Mouse (Mus musculus): Measurements from ENCODE around the gene Dazap1. TPM values are rescaled to one million over a fixed set of nuclear protein-coding genes. Genes with fewer than 3 reads are reported as not detected.

The Dazap1 gene
- total and polyA plus RNA-seq, 3 experiments = 159 to 236 TPM; not detected in 1

Other genes starting within 250 kb of the Dazap1 start
- gene Arhgap45, start 244.8 kb upstream of the Dazap1 start, total RNA-seq (2012; rRNA removed) = 25.2 and 26.2 TPM in 2 replicates
- 10 to 100 TPM in 1 of 2 experiments, not detected in 1; 53.6 TPM for gene Arhgap45, start 244.8 kb upstream of the Dazap1 start, polyA plus RNA-seq (2012; ENCODE audit: insufficient read depth in 1 of 2, insufficient read length in 2 of 2, low read depth in 1 of 2, low replicate concordance in 2 of 2, missing spikeins in 1 of 2)
- gene Polr2e, start 221.7 kb upstream of the Dazap1 start, total RNA-seq (2012; rRNA removed) = 156 and 169 TPM in 2 replicates
- 100 to 1,000 TPM; 258 to 279 TPM for gene Polr2e, start 221.7 kb upstream of the Dazap1 start, polyA plus RNA-seq (2012; ENCODE audit: insufficient read depth in 1 of 2, insufficient read length in 2 of 2, low read depth in 1 of 2, low replicate concordance in 2 of 2, missing spikeins in 1 of 2)
- 422 and 508 TPM in 2 replicates for gene Gpx4, start 214.3 kb upstream of the Dazap1 start, total RNA-seq (2012; rRNA removed)
- gene Gpx4, start 214.3 kb upstream of the Dazap1 start, polyA plus RNA-seq (2012; ENCODE audit: insufficient read depth in 1 of 2, insufficient read length in 2 of 2, low read depth in 1 of 2, low replicate concordance in 2 of 2, missing spikeins in 1 of 2) = 100 to 1,000 TPM in 1 of 2 experiments, not detected in 1; 536 TPM
- 14.6 and 15.8 TPM in 2 replicates for gene Sbno2, start 155.9 kb upstream of the Dazap1 start, total RNA-seq (2012; rRNA removed)
- gene Sbno2, start 155.9 kb upstream of the Dazap1 start, polyA plus RNA-seq (2012; ENCODE audit: insufficient read depth in 1 of 2, insufficient read length in 2 of 2, low read depth in 1 of 2, low replicate concordance in 2 of 2, missing spikeins in 1 of 2) = 10 to 100 TPM in 1 of 2 experiments, not detected in 1; 29.0 TPM
- 77.8 and 108 TPM in 2 replicates for gene Stk11, start 145.7 kb upstream of the Dazap1 start, total RNA-seq (2012; rRNA removed)
- 100 to 1,000 TPM in 1 of 2 experiments, not detected in 1; 188 TPM for gene Stk11, start 145.7 kb upstream of the Dazap1 start, polyA plus RNA-seq (2012; ENCODE audit: insufficient read depth in 1 of 2, insufficient read length in 2 of 2, low read depth in 1 of 2, low replicate concordance in 2 of 2, missing spikeins in 1 of 2)
- gene Atp5d, start 122.9 kb upstream of the Dazap1 start, total RNA-seq (2012; rRNA removed) = 308 and 324 TPM in 2 replicates
- gene Atp5d, start 122.9 kb upstream of the Dazap1 start, polyA plus RNA-seq (2012; ENCODE audit: insufficient read depth in 1 of 2, insufficient read length in 2 of 2, low read depth in 1 of 2, low replicate concordance in 2 of 2, missing spikeins in 1 of 2) = 100 to 1,000 TPM; 300 to 657 TPM
- 4.8 and 6.8 TPM in 2 replicates for gene Cbarp, start 120.7 kb upstream of the Dazap1 start, total RNA-seq (2012; rRNA removed)
- 10 to 100 TPM in 1 of 2 experiments, not detected in 1; 19.3 TPM for gene Cbarp, start 120.7 kb upstream of the Dazap1 start, polyA plus RNA-seq (2012; ENCODE audit: insufficient read depth in 1 of 2, insufficient read length in 2 of 2, low read depth in 1 of 2, low replicate concordance in 2 of 2, missing spikeins in 1 of 2)
- gene Midn, start 113.2 kb upstream of the Dazap1 start, total RNA-seq (2012; rRNA removed) = 8.1 and 8.3 TPM in 2 replicates
- gene Midn, start 113.2 kb upstream of the Dazap1 start, polyA plus RNA-seq (2012; ENCODE audit: insufficient read depth in 1 of 2, insufficient read length in 2 of 2, low read depth in 1 of 2, low replicate concordance in 2 of 2, missing spikeins in 1 of 2) = 10 to 100 TPM in 1 of 2 experiments, not detected in 1; 26.7 TPM
- 21.2 and 27.2 TPM in 2 replicates for gene Cirbp, start 95.5 kb upstream of the Dazap1 start, total RNA-seq (2012; rRNA removed)
- gene Cirbp, start 95.5 kb upstream of the Dazap1 start, polyA plus RNA-seq (2012; ENCODE audit: insufficient read depth in 1 of 2, insufficient read length in 2 of 2, low read depth in 1 of 2, low replicate concordance in 2 of 2, missing spikeins in 1 of 2) = 10 to 100 TPM in 1 of 2 experiments, not detected in 1; 56.6 TPM
- 16.9 and 17.7 TPM in 2 replicates for gene 1600002K03Rik, start 88.5 kb upstream of the Dazap1 start, total RNA-seq (2012; rRNA removed)
- gene 1600002K03Rik, start 88.5 kb upstream of the Dazap1 start, polyA plus RNA-seq (2012; ENCODE audit: insufficient read depth in 1 of 2, insufficient read length in 2 of 2, low read depth in 1 of 2, low replicate concordance in 2 of 2, missing spikeins in 1 of 2) = 10 to 100 TPM in 1 of 2 experiments, not detected in 1; 11.4 TPM
- gene Efna2, start 82.0 kb upstream of the Dazap1 start, total RNA-seq (2012; rRNA removed) = 0.12 TPM in 1 of 2 replicates, not detected in the other
- gene Efna2, start 82.0 kb upstream of the Dazap1 start, polyA plus RNA-seq (2012; ENCODE audit: insufficient read depth in 1 of 2, insufficient read length in 2 of 2, low read depth in 1 of 2, low replicate concordance in 2 of 2, missing spikeins in 1 of 2) = 1 to 10 TPM in 1 of 2 experiments, not detected in 1; 2.8 TPM
- 34.8 and 35.3 TPM in 2 replicates for gene Mum1, start 35.1 kb upstream of the Dazap1 start, total RNA-seq (2012; rRNA removed)
- gene Mum1, start 35.1 kb upstream of the Dazap1 start, polyA plus RNA-seq (2012; ENCODE audit: insufficient read depth in 1 of 2, insufficient read length in 2 of 2, low read depth in 1 of 2, low replicate concordance in 2 of 2, missing spikeins in 1 of 2) = 10 to 100 TPM; 34.0 to 55.2 TPM
- gene Ndufs7, start 12.4 kb upstream of the Dazap1 start, total RNA-seq (2012; rRNA removed) = 341 and 377 TPM in 2 replicates
- gene Ndufs7, start 12.4 kb upstream of the Dazap1 start, polyA plus RNA-seq (2012; ENCODE audit: insufficient read depth in 1 of 2, insufficient read length in 2 of 2, low read depth in 1 of 2, low replicate concordance in 2 of 2, missing spikeins in 1 of 2) = 100 to 1,000 TPM in 1 of 2 experiments, not detected in 1; 458 TPM
- gene Gamt, start 474 bp upstream of the Dazap1 start, total RNA-seq (2012; rRNA removed) = 4.1 and 6.0 TPM in 2 replicates
- 1 to 10 TPM in 1 of 2 experiments, not detected in 1; 8.4 TPM for gene Gamt, start 474 bp upstream of the Dazap1 start, polyA plus RNA-seq (2012; ENCODE audit: insufficient read depth in 1 of 2, insufficient read length in 2 of 2, low read depth in 1 of 2, low replicate concordance in 2 of 2, missing spikeins in 1 of 2)
- gene Rps15, start 31.0 kb downstream of the Dazap1 start, total RNA-seq (2012; rRNA removed) = 3,963 and 4,320 TPM in 2 replicates
- gene Rps15, start 31.0 kb downstream of the Dazap1 start, polyA plus RNA-seq (2012; ENCODE audit: insufficient read depth in 1 of 2, insufficient read length in 2 of 2, low read depth in 1 of 2, low replicate concordance in 2 of 2, missing spikeins in 1 of 2) = 1,000 to 10,000 TPM; 1,331 to 3,905 TPM
- 0.39 and 0.58 TPM in 2 replicates for gene Apc2, start 34.5 kb downstream of the Dazap1 start, total RNA-seq (2012; rRNA removed)
- gene Apc2, start 34.5 kb downstream of the Dazap1 start, polyA plus RNA-seq (2012; ENCODE audit: insufficient read depth in 1 of 2, insufficient read length in 2 of 2, low read depth in 1 of 2, low replicate concordance in 2 of 2, missing spikeins in 1 of 2) = 1 to 10 TPM in 1 of 2 experiments, not detected in 1; 1.2 TPM
- gene 2310011J03Rik, start 59.1 kb downstream of the Dazap1 start, total RNA-seq (2012; rRNA removed) = 68.9 and 81.5 TPM in 2 replicates
- 10 to 100 TPM in 1 of 2 experiments, not detected in 1; 65.7 TPM for gene 2310011J03Rik, start 59.1 kb downstream of the Dazap1 start, polyA plus RNA-seq (2012; ENCODE audit: insufficient read depth in 1 of 2, insufficient read length in 2 of 2, low read depth in 1 of 2, low replicate concordance in 2 of 2, missing spikeins in 1 of 2)
- 6.1 and 6.5 TPM in 2 replicates for gene Pcsk4, start 68.0 kb downstream of the Dazap1 start, total RNA-seq (2012; rRNA removed)
- 10 to 100 TPM in 1 of 2 experiments, not detected in 1; 23.1 TPM for gene Pcsk4, start 68.0 kb downstream of the Dazap1 start, polyA plus RNA-seq (2012; ENCODE audit: insufficient read depth in 1 of 2, insufficient read length in 2 of 2, low read depth in 1 of 2, low replicate concordance in 2 of 2, missing spikeins in 1 of 2)
- gene Reep6, start 68.5 kb downstream of the Dazap1 start, total RNA-seq (2012; rRNA removed) = 3.1 and 3.2 TPM in 2 replicates
- gene Reep6, start 68.5 kb downstream of the Dazap1 start, polyA plus RNA-seq (2012; ENCODE audit: insufficient read depth in 1 of 2, insufficient read length in 2 of 2, low read depth in 1 of 2, low replicate concordance in 2 of 2, missing spikeins in 1 of 2) = 10 to 100 TPM in 1 of 2 experiments, not detected in 1; 27.9 TPM
- 2.4 and 3.9 TPM in 2 replicates for gene Adamtsl5, start 86.9 kb downstream of the Dazap1 start, total RNA-seq (2012; rRNA removed)
- 10 to 100 TPM in 1 of 2 experiments, not detected in 1; 16.5 TPM for gene Adamtsl5, start 86.9 kb downstream of the Dazap1 start, polyA plus RNA-seq (2012; ENCODE audit: insufficient read depth in 1 of 2, insufficient read length in 2 of 2, low read depth in 1 of 2, low replicate concordance in 2 of 2, missing spikeins in 1 of 2)
- 0.19 TPM in 1 of 2 replicates, not detected in the other for gene Plk5, start 95.0 kb downstream of the Dazap1 start, total RNA-seq (2012; rRNA removed)
- gene Plk5, start 95.0 kb downstream of the Dazap1 start, polyA plus RNA-seq (2012; ENCODE audit: insufficient read depth in 1 of 2, insufficient read length in 2 of 2, low read depth in 1 of 2, low replicate concordance in 2 of 2, missing spikeins in 1 of 2) = under 1 TPM in 1 of 2 experiments, not detected in 1; 0.19 TPM
- 14.1 and 15.6 TPM in 2 replicates for gene Mex3d, start 126.2 kb downstream of the Dazap1 start, total RNA-seq (2012; rRNA removed)
- gene Mex3d, start 126.2 kb downstream of the Dazap1 start, polyA plus RNA-seq (2012; ENCODE audit: insufficient read depth in 1 of 2, insufficient read length in 2 of 2, low read depth in 1 of 2, low replicate concordance in 2 of 2, missing spikeins in 1 of 2) = 10 to 100 TPM in 1 of 2 experiments, not detected in 1; 18.8 TPM
- 81.4 and 86.9 TPM in 2 replicates for gene Mbd3, start 138.1 kb downstream of the Dazap1 start, total RNA-seq (2012; rRNA removed)
- gene Mbd3, start 138.1 kb downstream of the Dazap1 start, polyA plus RNA-seq (2012; ENCODE audit: insufficient read depth in 1 of 2, insufficient read length in 2 of 2, low read depth in 1 of 2, low replicate concordance in 2 of 2, missing spikeins in 1 of 2) = 100 to 1,000 TPM in 1 of 2 experiments, not detected in 1; 289 TPM
- 879 and 935 TPM in 2 replicates for gene Uqcr11, start 145.3 kb downstream of the Dazap1 start, total RNA-seq (2012; rRNA removed)
- gene Uqcr11, start 145.3 kb downstream of the Dazap1 start, polyA plus RNA-seq (2012; ENCODE audit: insufficient read depth in 1 of 2, insufficient read length in 2 of 2, low read depth in 1 of 2, low replicate concordance in 2 of 2, missing spikeins in 1 of 2) = 100 to 1,000 TPM in 1 of 2 experiments, not detected in 1; 481 TPM
- 113 and 125 TPM in 2 replicates for gene Tcf3, start 172.2 kb downstream of the Dazap1 start, total RNA-seq (2012; rRNA removed)
- 100 to 1,000 TPM in 1 of 2 experiments, not detected in 1; 258 TPM for gene Tcf3, start 172.2 kb downstream of the Dazap1 start, polyA plus RNA-seq (2012; ENCODE audit: insufficient read depth in 1 of 2, insufficient read length in 2 of 2, low read depth in 1 of 2, low replicate concordance in 2 of 2, missing spikeins in 1 of 2)
- not detected in 2 replicates for gene Onecut3, start 233.3 kb downstream of the Dazap1 start, total RNA-seq (2012; rRNA removed)
- gene Onecut3, start 233.3 kb downstream of the Dazap1 start, polyA plus RNA-seq (2012; ENCODE audit: insufficient read depth in 1 of 2, insufficient read length in 2 of 2, low read depth in 1 of 2, low replicate concordance in 2 of 2, missing spikeins in 1 of 2) = not detected

Data from MEL (cell line).